In genomic region chr10:58979320-58979959, GRCm38 (mm10) we compare ENCODE assay signal across 31 mouse cellular contexts.
A peak's percentile ranks its signal among the peaks of the same experiment; 100 is the strongest.
DNase-seq lines count a peak whose midpoint lies in the region; ATAC-seq lines count a peak whose summit lies in the region.
"Had no signal": no experiment of that assay in that cellular context is flagged by ENCODE, and none has a peak within 500 bp of the region (broad histone marks: within the 10 kb centered on the region; RNA-seq: fewer than 3 reads in every experiment).

No protein-coding gene starts in this region.

- H3K9ac ChIP-seq in hindbrain, embryonic 11.5 days (ENCODE audit: low read depth, low read length): no peak overlapping the region
- no peak overlapping the region for H3K9ac ChIP-seq in hindbrain, embryonic 13.5 days
- H3K9ac ChIP-seq in midbrain, embryonic 15.5 days: no peak overlapping the region
- no peak overlapping the region for H3K9ac ChIP-seq in neural tube, embryonic 14.5 days (replicated peaks; ENCODE audit: low read depth, low read length)
- H3K9ac ChIP-seq: embryonic facial prominence, embryonic 15.5 days; forebrain, embryonic 12.5 days; liver, embryonic 14.5 days had no signal

- ATAC-seq in hindbrain, embryonic 11.5 days (ENCODE audit: low FRiP score): peak; percentile 64
- peak; percentile 80 for ATAC-seq in hindbrain, embryonic 13.5 days (ENCODE audit: low FRiP score)
- ATAC-seq in midbrain, embryonic 15.5 days (replicated peaks): peak; percentile 70
- peak; percentile 84; the same call in 1 of the 2 replicates for ATAC-seq in neural tube, embryonic 14.5 days (ENCODE audit: low read depth)
- ATAC-seq: activated CD4-positive, CD25-positive, alpha-beta regulatory T cell, adult 4 months; inflammation-experienced regulatory T-cells, adult 6 months had no signal

- H3K4me1 ChIP-seq in hindbrain, embryonic 11.5 days (replicated peaks; ENCODE audit: control insufficient read depth, insufficient read depth, low read length): no peaks in the 10 kb centered on the region
- peaks cover 11% of the 10 kb centered on the region; the same call in 1 of the 2 replicates for H3K4me1 ChIP-seq in hindbrain, embryonic 10.5 days (replicated peaks)
- H3K4me1 ChIP-seq in hindbrain, embryonic 13.5 days (replicated peaks): peaks cover 33% of the 10 kb centered on the region
- H3K4me1 ChIP-seq in midbrain, embryonic 15.5 days: peaks cover 5% of the 10 kb centered on the region; the same call in 1 of the 2 replicates
- 0 out of 2 replicates have a peak, but pooled peaks cover 2% of the 10 kb centered on the region for H3K4me1 ChIP-seq in neural tube, embryonic 14.5 days (ENCODE audit: control insufficient read depth, insufficient read depth, low read length)
- H3K4me1 ChIP-seq in heart, embryonic 10.5 days: no peaks in the 10 kb centered on the region
- H3K4me1 ChIP-seq: embryonic facial prominence, embryonic 15.5 days had no signal

- 28% methylated on average over 7 of the region's 7 CpGs for WGBS in hindbrain, embryonic 11.5 days
- WGBS in hindbrain, embryonic 10.5 days: 34% methylated on average over 7 of the region's 7 CpGs
- 25% methylated on average over 7 of the region's 7 CpGs for WGBS in hindbrain, embryonic 13.5 days
- WGBS in midbrain, embryonic 15.5 days: 23% methylated on average over 7 of the region's 7 CpGs
- 11% methylated on average over 7 of the region's 7 CpGs for WGBS in neural tube, embryonic 14.5 days
- WGBS in heart, embryonic 10.5 days: 63% methylated on average over 7 of the region's 7 CpGs

- no peak for DNase-seq in hindbrain, embryonic 11.5 days (ENCODE audit: low spot score)
- no peak for DNase-seq in hindbrain, embryonic 10.5 days (ENCODE audit: low spot score)
- no peak for DNase-seq in heart, adult 9 months (ENCODE audit: low spot score in 2 of 2)
- DNase-seq in heart, embryonic 10.5 days (ENCODE audit: low spot score): no peak
- DNase-seq in cerebellum, postnatal 25 days: no peak
- DNase-seq: adrenal gland, adult 2 months; adrenal gland, postnatal 36 days; cerebellum, adult 2 months; cerebellum, postnatal 14 days; gastrocnemius, postnatal 10 days; heart, postnatal 36 days; kidney, adult 18-20 months; liver; lung, adult 2 months; lung, postnatal 10 days; right cerebral cortex, adult 18-20 months; spleen, adult 18-20 months; thymus, adult 18-20 months; thymus, postnatal 36 days had no signal

- H3K4me3 ChIP-seq in hindbrain, embryonic 11.5 days (ENCODE audit: low read depth, low read length): no peak overlapping the region
- H3K4me3 ChIP-seq in hindbrain, embryonic 10.5 days: no peak overlapping the region
- no peak overlapping the region for H3K4me3 ChIP-seq in hindbrain, embryonic 13.5 days
- no peak overlapping the region for H3K4me3 ChIP-seq in midbrain, embryonic 15.5 days
- no peak overlapping the region for H3K4me3 ChIP-seq in neural tube, embryonic 14.5 days (ENCODE audit: low read depth, low read length)
- H3K4me3 ChIP-seq in heart, embryonic 10.5 days: no peak overlapping the region
- H3K4me3 ChIP-seq: embryonic facial prominence, embryonic 10.5 days; embryonic facial prominence, embryonic 15.5 days; forebrain, embryonic 12.5 days had no signal

- no peaks in the 10 kb centered on the region for H3K27me3 ChIP-seq in hindbrain, embryonic 11.5 days (ENCODE audit: control insufficient read depth, insufficient read depth, low read length)
- no peaks in the 10 kb centered on the region for H3K27me3 ChIP-seq in hindbrain, embryonic 10.5 days (ENCODE audit: insufficient read depth, poor library complexity, severe bottlenecking)
- H3K27me3 ChIP-seq in hindbrain, embryonic 13.5 days: no peaks in the 10 kb centered on the region
- no peaks in the 10 kb centered on the region for H3K27me3 ChIP-seq in midbrain, embryonic 15.5 days (replicated peaks)
- no peaks in the 10 kb centered on the region for H3K27me3 ChIP-seq in neural tube, embryonic 14.5 days (ENCODE audit: control insufficient read depth, insufficient read depth, low read length)
- H3K27me3 ChIP-seq in heart, embryonic 10.5 days (ENCODE audit: insufficient read depth, poor library complexity, severe bottlenecking): no peaks in the 10 kb centered on the region
- H3K27me3 ChIP-seq: embryonic facial prominence, embryonic 15.5 days; forebrain, embryonic 12.5 days had no signal

- H3K36me3 ChIP-seq in hindbrain, embryonic 11.5 days (ENCODE audit: control insufficient read depth, insufficient read depth, low read length): no peaks in the 10 kb centered on the region
- H3K36me3 ChIP-seq in hindbrain, embryonic 10.5 days: no peaks in the 10 kb centered on the region
- no peaks in the 10 kb centered on the region for H3K36me3 ChIP-seq in hindbrain, embryonic 13.5 days
- no peaks in the 10 kb centered on the region for H3K36me3 ChIP-seq in midbrain, embryonic 15.5 days (replicated peaks)
- H3K36me3 ChIP-seq in neural tube, embryonic 14.5 days (ENCODE audit: control insufficient read depth, insufficient read depth, low read length): no peaks in the 10 kb centered on the region
- H3K36me3 ChIP-seq in heart, embryonic 10.5 days: no peaks in the 10 kb centered on the region
- H3K36me3 ChIP-seq: embryonic facial prominence, embryonic 10.5 days; embryonic facial prominence, embryonic 15.5 days; forebrain, embryonic 12.5 days had no signal

- no peaks in the 10 kb centered on the region for H3K9me3 ChIP-seq in hindbrain, embryonic 11.5 days (ENCODE audit: control insufficient read depth, low read length)
- H3K9me3 ChIP-seq in hindbrain, embryonic 10.5 days: no peaks in the 10 kb centered on the region
- no peaks in the 10 kb centered on the region for H3K9me3 ChIP-seq in hindbrain, embryonic 13.5 days
- no peaks in the 10 kb centered on the region for H3K9me3 ChIP-seq in midbrain, embryonic 15.5 days
- H3K9me3 ChIP-seq in neural tube, embryonic 14.5 days (ENCODE audit: control insufficient read depth, low read length): no peaks in the 10 kb centered on the region
- H3K9me3 ChIP-seq in heart, embryonic 10.5 days: no peaks in the 10 kb centered on the region
- H3K9me3 ChIP-seq: embryonic facial prominence, embryonic 10.5 days; embryonic facial prominence, embryonic 15.5 days; forebrain, embryonic 12.5 days had no signal

- H3K4me2 ChIP-seq in hindbrain, embryonic 11.5 days (replicated peaks; ENCODE audit: low read depth, low read length): no peak overlapping the region
- H3K4me2 ChIP-seq in hindbrain, embryonic 13.5 days: no peak overlapping the region
- no peak overlapping the region for H3K4me2 ChIP-seq in midbrain, embryonic 15.5 days
- H3K4me2 ChIP-seq in neural tube, embryonic 14.5 days (ENCODE audit: low read depth, low read length): no peak overlapping the region
- H3K4me2 ChIP-seq: embryonic facial prominence, embryonic 15.5 days; forebrain, embryonic 12.5 days; heart, embryonic 11.5 days had no signal

- no peak overlapping the region for H3K27ac ChIP-seq in hindbrain, embryonic 11.5 days (ENCODE audit: low read depth, low read length)
- H3K27ac ChIP-seq in hindbrain, embryonic 10.5 days: no peak overlapping the region
- H3K27ac ChIP-seq in hindbrain, embryonic 13.5 days: 0 out of 2 replicates have a peak overlapping the region, but pooled peaks have one; percentile 32
- H3K27ac ChIP-seq in midbrain, embryonic 15.5 days: no peak overlapping the region
- H3K27ac ChIP-seq in neural tube, embryonic 14.5 days (ENCODE audit: low read depth, low read length): no peak overlapping the region
- H3K27ac ChIP-seq in heart, embryonic 10.5 days: no peak overlapping the region
- H3K27ac ChIP-seq: embryonic facial prominence, embryonic 10.5 days; embryonic facial prominence, embryonic 15.5 days; forebrain, embryonic 12.5 days; kidney, postnatal 0 days; liver, embryonic 14.5 days; stomach, postnatal 0 days had no signal
